Mouse (Mus musculus) MEL (cell line): Measurements from ENCODE around the gene Cd300lf.

Experiments
- BHLHE40 ChIP-seq: IDR thresholded peaks from 2 replicates; pipeline ENCODE4 v1.6.1; 2012; ENCODE audit warnings: low read depth, mild to moderate bottlenecking, inconsistent platforms, low read length, improper control_type of control experiment, borderline replicate concordance
- CTCF ChIP-seq, 3 experiments: IDR thresholded peaks in 2 of 3; conservative IDR thresholded peaks in 1 of 3; 2 replicates each; pipeline ENCODE4 v1.5.1; 2011 to 2012; ENCODE audit warnings: low read length in 3 of 3, low read depth in 2 of 3, mild to moderate bottlenecking in 2 of 3, improper control_type of control experiment in 1 of 3, inconsistent platforms in 1 of 3, mixed read lengths in 1 of 3, moderate library complexity in 1 of 3; ENCODE audit not compliant: control insufficient read depth in 1 of 3, insufficient read depth in 1 of 3, poor library complexity in 1 of 3, severe bottlenecking in 1 of 3
- GATA1 ChIP-seq: IDR thresholded peaks from 2 replicates; pipeline ENCODE4 v1.6.1; 2011; ENCODE audit warnings: low read depth, low read length, improper control_type of control experiment
- HCFC1 ChIP-seq: IDR thresholded peaks from 2 replicates; pipeline ENCODE4 v1.6.1; 2012; ENCODE audit warnings: low read depth, mild to moderate bottlenecking, inconsistent platforms, low read length, improper control_type of control experiment, moderate library complexity
- MAX ChIP-seq: IDR thresholded peaks from 2 replicates; pipeline ENCODE4 v1.6.1; 2011; ENCODE audit warnings: low read length, improper control_type of control experiment
- MYC ChIP-seq: IDR thresholded peaks from 2 replicates; pipeline ENCODE4 v1.6.1; 2011; ENCODE audit warnings: low read depth, mild to moderate bottlenecking, low read length, improper control_type of control experiment, moderate library complexity
- NRF1 ChIP-seq: IDR thresholded peaks from 2 replicates; pipeline ENCODE4 v1.6.1; 2014; ENCODE audit warnings: low read depth, mild to moderate bottlenecking, inconsistent platforms, low read length, improper control_type of control experiment, moderate library complexity; ENCODE audit not compliant: poor library complexity, insufficient read depth, severe bottlenecking
- POLR2A ChIP-seq, 2 experiments: IDR thresholded peaks; 2 replicates each; pipeline ENCODE4 v1.6.1; 2011 to 2012; ENCODE audit warnings: low read length in 2 of 2, mild to moderate bottlenecking in 2 of 2, control low read depth in 1 of 2, improper control_type of control experiment in 1 of 2, low read depth in 1 of 2, moderate library complexity in 1 of 2; ENCODE audit not compliant: control insufficient read depth in 1 of 2, insufficient read depth in 1 of 2, poor library complexity in 1 of 2
- POLR2AphosphoS2 ChIP-seq: IDR thresholded peaks from 2 replicates; pipeline ENCODE4 v1.6.1; 2011; ENCODE audit warnings: low read length, improper control_type of control experiment
- TAL1 ChIP-seq: IDR thresholded peaks from 2 replicates; pipeline ENCODE4 v1.6.1; 2012; ENCODE audit warnings: mild to moderate bottlenecking, inconsistent platforms, low read length, moderate library complexity, mixed read lengths
- TBP ChIP-seq: IDR thresholded peaks from 2 replicates; pipeline ENCODE4 v1.8.0; 2011; ENCODE audit warnings: low read depth, low read length, improper control_type of control experiment
- TCF12 ChIP-seq: IDR thresholded peaks from 2 replicates; pipeline ENCODE4 v1.6.1; 2014; ENCODE audit warnings: low read depth, mild to moderate bottlenecking, inconsistent platforms, low read length, improper control_type of control experiment, moderate library complexity
- USF2 ChIP-seq, 2 experiments: IDR thresholded peaks; 2 replicates each; pipeline ENCODE4 v1.6.1; 2011 to 2012; ENCODE audit warnings: improper control_type of control experiment in 2 of 2, low read length in 2 of 2, borderline replicate concordance in 1 of 2, inconsistent platforms in 1 of 2, low read depth in 1 of 2, mild to moderate bottlenecking in 1 of 2; ENCODE audit not compliant: insufficient read depth in 1 of 2
- ZKSCAN1 ChIP-seq: IDR thresholded peaks from 2 replicates; pipeline ENCODE4 v1.6.1; 2012; ENCODE audit warnings: low read depth, mild to moderate bottlenecking, inconsistent platforms, low read length, improper control_type of control experiment, moderate library complexity

DNA sequence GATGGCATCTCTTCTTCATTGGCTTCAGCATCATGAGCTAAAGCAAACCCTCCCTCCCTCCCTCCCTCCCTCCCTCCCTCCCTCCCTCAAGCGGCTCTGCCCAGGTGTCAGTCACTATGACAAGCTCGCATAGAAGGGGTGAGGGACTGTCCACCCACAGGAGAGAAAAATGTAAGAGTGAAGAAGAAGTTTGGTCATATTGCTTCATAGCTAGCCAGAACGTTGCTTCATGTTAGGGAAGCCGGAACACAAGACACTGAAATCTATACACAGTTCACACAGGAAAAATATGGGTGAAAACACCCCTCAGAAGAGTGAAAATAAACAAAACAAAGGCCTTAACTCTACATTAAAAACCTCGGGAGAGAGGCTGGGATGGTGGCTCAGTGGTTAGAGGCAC, 23.5 kb downstream of the Cd300lf start:
- TF ChIP-seq GATA1, result no peak
- TF ChIP-seq TAL1, result no peak
- no peak for TF ChIP-seq HCFC1
- TF ChIP-seq USF2 (IDR thresholded peaks at IDR 0.05; ENCODE audit: borderline replicate concordance in 1 of 2, insufficient read depth in 1 of 2, low read depth in 1 of 2, low read length in 2 of 2), result no peak
- no peak for TF ChIP-seq POLR2A (IDR thresholded peaks at IDR 0.05; ENCODE audit: control insufficient read depth in 1 of 2, insufficient read depth in 1 of 2, low read depth in 1 of 2, low read length in 2 of 2, poor library complexity in 1 of 2)
- no peak for TF ChIP-seq MAX
- no peak for TF ChIP-seq ZKSCAN1
- no peak for TF ChIP-seq CTCF (IDR thresholded peaks at IDR 0.05 in 2 of 3, conservative IDR thresholded peaks at IDR 0.05 in 1 of 3; ENCODE audit: control insufficient read depth in 1 of 3, insufficient read depth in 1 of 3, low read depth in 2 of 3, low read length in 3 of 3, poor library complexity in 1 of 3, severe bottlenecking in 1 of 3)
- no peak for TF ChIP-seq NRF1
- TF ChIP-seq POLR2AphosphoS2, result no peak
- no peak for TF ChIP-seq MYC
- TF ChIP-seq TBP, result no peak
- TF ChIP-seq TCF12, result no peak
- no peak for TF ChIP-seq BHLHE40
